Mouse (Mus musculus): ENCODE results near the gene Cast.
A peak's percentile ranks its signal among the peaks of the same experiment; 100 is the strongest.

Gene Cast

DNA sequence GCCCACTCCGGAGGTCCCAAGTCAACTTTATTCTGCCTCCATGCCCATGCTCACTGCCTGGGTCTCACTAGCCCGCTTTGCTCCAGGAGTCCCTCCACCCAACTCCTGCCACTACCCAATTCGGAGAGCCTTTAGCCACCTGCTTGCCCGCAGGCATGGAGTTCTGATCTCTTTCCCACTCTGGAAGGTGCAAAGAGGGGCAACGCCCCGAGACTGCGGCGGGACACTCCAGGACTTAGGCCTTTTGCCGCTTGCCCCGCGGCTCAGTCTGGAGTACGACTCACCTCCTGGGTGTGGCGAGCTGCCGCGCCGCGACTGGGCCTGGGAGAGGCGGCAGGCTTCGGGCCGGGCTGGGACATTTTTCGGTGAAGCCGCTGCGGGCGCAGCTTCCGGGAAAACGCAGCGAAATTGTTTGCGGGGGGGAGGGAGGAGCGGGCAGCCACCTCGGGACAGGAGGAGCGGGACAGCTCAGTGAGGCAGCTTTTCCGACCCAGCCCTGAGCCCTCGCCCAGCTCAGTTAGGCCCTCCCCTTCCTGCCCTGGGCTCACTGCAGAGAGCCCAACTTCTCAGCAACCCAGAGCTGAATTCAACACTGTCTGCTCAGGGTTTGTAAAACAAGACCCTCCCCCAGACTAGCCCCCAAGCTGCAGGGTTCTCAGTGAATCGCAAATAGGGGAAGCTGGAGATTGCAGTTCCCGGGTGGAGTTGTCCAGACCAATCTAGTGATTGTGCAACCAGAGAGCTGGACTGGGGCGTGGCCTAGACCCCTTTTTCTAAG, at the start of gene Cast:
Gene Cast, minus strand, starts transcription at position 659 of the 778 bp plus-strand sequence.
- peak; percentile 77 for DNase-seq

DNA sequence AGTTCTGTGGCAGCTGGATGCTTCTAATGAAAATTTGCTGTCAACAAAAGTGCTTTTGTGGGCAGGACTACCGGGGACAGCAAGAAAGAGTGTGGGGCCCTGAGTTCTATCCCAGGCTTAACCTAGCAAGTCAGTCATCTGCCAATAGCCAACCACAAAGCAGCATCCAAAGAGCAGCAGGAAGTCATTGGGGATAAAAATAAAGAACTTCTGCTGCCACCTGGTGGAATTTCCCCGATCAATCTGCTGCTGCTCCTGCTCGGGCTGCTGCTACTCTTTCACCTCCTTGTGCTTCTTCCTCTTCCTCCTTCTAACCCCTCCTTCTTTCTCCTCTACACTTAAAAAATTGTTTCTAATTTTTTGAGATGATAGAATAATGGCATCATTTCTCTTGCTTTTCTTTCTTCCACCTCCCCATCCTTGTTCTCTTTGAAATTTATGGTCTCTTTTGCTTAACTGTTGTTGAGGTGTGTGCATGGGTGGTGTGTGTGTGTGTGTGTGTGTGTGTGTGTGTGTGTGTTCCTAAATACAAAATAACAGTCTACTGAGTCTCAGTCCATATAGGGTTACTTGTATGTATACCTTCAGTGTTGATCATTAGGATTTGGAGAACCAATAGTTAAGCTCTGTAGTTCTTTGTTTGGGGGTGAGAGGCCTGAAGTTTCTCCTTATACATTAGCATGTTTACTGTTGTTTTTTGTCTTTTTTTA, 45.9 kb upstream of the Cast start:
- peak; percentile 81 for DNase-seq

DNA sequence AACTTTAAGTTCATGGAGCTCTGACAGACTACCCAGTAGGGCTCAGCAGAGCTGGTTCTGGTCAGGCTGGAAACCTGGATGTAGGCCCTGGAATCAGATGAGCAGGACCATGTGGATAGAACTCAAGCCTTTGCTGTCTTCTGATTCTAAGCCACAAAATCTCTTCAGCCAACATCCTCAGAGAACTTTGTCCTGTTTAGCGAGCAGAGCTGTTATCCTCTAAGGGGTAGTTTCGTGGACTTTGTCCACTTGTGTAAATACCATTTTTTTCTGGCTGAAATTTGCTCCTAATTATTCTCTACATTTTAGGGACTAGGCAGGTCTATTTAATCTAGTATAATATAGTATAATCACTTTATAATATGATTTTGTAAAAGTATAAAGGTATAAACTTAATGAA, 42.2 kb upstream of the Cast start:
- no peak for DNase-seq

DNA sequence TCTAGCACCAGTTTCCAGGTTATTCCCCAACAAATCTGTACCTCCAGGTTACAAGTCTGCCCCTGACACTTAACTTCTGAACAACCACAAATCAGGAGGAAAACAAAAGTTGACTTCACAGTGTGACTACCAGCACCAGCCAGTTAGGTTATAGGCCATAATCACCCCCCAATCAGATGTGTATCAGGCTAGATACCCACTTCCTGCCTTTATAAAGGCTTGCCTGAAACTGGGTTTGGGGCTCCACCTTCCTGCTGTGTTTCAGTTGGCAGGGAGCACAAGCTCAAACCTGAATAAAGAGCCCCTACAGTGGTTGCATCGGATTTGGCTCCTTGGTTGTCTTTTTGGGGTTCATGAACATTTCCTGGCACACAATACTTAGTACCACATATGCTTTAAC, 37.3 kb upstream of the Cast start:
- DNase-seq: no peak

DNA sequence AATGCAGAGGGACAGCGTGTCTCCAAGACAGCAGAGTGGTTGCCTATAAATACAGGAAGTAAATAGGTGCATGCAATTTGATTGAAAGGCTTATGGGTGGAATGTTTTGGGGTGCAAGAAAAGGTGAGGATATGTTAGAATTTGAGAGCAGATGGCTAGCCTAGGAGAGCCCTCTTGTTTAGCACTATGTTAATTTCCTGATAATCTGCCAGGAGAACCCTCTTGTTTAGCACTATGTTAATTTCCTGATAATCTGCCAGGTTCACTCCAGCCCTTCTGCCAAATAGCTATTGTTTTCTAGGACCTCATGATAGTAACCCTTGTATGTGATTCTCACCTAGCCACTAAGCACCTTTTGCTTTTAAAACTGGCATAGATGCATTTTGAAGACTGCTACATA, 25.9 kb upstream of the Cast start:
- no peak for DNase-seq

DNA sequence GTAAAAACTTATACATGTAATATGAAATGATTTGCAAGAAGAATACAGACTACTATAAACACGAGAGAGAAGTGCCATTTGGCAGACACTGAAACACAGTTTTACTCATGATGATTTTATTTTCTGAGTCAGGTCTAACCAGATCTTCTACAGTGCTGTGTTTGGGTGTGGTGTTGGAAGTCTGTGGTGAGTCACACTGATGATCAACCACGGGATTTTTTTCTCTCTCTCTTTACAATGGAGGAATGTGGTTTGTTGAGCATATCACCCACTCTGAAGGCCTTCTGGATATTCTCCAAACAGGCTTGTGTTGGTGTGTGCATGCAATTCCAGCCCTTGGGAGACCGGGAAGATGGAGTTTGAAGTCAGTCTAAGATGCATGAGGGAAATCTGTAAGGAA, 13.5 kb upstream of the Cast start:
- DNase-seq: no peak

DNA sequence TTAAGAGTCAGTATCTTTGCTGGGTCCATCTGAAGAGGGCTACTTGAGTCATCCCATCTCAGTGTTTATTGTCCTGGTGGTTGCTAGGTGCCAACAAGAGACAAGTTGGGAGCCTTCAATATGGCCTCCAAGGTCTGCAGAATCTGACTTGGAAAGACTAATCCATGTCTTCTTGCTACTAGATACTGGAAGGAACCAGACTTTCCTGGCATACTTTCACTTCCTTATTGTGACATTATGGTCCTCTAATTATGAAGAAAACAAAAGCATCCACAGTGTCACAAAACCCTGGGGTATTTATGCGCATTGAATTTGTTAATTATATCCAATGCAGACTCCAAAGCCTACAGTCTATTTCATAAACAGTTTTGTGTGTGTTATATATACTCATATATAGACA, 7.1 kb upstream of the Cast start:
- no peak for DNase-seq

DNA sequence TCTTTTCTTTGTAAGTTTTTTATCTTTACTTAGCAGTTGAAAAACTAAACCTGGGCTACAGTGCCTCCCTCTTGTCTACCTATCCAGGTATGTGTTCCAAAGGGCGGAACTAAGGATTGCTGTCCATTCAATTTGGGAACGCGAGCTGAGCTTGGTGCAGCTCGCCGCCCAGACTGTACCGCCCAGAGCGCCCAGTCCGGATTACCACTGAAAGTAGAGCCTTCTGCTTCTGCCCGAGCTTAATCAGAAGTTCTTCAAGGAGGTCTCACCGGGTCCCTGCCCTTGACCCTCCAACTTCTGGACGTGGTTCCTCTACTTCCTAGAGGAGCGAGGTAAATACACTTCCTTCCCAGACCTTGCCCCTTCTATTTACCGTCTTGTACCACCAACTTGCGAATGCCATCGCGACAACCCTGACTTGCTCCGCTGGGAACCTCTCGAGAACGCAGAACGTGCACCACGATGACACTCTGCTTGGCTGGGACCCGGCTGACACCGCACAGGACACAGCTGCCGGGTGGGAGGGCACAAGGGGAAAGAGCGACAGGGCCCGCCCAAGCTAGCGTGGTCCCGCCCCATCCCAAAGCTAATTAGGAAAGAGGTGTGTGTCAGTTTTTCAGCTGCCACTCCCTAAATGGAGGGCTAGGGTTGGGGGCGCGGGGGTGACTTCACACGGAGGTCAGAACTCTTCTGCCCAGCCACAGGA, 1.0 kb downstream of the Cast start:
- peak; percentile 84 for DNase-seq

DNA sequence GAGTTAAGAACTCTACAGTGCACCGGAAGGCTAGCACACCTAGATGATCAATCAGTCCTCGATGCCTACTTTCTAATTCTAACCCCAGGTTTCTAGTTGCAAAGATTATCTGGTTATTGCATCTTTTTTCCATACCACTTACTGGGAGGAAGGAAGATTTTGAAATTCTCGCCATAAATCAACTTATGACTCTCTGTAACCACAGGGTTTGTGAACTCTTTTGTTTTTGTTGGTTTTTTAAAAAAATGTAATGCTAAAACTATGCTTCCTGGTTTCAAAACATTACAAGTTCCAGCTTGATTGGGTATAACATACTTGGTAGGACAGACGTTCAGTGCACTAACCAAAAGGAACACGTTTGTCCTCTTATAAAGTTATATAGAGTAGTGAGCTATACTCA, 1.7 kb downstream of the Cast start:
- DNase-seq: no peak

DNA sequence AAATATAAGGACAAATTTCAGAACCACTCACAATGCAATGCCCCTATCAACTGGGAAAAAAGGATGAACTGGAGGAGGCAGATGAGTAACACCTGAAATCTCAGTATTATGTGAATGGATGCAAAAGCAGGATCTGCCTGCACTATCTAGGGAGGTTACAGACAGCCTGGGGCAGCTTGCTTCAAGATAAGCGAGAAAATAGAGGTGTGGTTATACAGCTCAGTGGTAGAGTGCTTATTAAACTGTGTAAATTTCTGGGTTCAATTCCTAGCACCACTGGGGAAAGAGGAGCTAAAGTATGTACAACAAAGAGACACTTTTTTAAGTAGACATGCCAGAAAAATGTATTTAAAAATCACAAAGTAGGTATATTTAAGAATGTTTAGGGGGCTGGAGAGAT, 14.2 kb downstream of the Cast start:
- DNase-seq: no peak

DNA sequence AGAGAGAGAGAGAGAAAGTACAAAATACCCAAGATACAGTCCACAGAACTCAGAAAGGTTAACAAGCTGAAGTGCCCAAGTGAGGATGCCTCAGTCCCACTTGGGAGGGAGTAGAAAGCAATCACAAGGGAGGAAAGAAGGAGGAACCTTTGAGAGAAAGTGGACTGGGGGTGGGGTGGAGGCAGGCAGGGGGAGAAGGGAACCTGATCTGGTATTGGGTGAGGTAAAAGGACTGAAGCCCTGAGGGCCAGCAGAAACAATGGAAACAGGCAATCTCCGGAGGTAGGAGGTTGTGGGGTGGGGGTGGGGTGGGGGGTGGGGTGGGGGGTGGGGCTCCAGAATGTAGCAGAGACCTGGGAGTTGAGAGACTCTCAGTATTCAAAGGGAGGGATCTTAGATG, 20.9 kb downstream of the Cast start:
- DNase-seq: no peak

DNA sequence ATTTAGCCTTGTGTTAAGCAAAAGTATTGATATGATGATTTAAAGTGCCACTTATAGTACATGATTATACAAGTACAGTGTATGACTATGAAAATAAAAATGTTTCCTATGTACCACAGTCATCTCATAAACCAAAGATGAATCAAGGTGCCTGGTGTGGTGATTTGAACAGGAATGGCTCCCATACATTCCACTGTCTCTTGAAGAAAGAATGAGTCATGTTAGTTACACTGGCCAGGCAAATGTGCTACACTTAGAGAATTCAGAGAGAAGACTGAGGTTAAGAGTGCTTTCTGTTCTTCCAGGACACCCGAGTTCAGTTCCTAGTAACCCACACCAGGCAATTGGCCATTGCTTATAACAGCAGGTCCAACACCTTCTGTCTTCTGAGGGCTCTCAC, 36.5 kb downstream of the Cast start:
- no peak for DNase-seq

DNA sequence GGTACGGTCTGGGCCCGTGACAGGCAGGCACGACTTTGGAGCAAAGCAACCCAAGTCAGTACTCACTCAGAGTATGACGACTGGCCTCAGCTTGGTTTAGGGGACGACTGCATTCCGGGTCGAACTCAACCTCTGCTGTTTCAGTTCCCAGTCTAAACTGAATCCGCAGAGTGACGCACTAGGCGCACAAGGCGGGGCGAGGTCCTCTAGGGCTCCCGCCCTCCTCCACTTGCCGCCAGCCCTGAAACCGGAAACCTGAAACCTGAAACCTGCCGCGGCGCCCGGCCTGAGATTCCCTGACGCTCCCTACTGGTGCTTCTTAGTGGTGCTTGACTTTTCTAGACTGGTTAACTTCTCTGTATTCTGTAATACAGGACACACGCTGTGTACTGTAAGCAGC, 38.1 kb downstream of the Cast start:
- DNase-seq: peak; percentile 94

DNA sequence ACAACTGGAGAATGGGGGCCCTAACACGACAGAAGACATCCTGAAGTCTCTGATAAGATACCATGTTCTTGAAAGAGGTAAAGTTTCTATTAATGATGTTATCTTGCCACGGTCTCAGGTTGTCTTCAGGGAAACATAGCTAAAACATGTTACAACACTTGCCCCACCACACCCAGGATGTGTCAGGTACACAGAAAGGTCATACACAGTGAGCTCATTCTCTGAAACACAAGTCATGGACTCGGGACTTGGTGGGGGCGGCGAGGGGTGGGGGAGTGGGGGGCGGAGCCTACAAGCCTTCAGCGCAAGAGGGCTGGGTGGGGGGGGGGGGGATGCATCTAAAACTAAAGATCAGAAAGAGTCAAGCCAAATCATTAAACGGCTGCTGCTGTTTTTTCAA, 38.7 kb downstream of the Cast start:
- DNase-seq: no peak

DNA sequence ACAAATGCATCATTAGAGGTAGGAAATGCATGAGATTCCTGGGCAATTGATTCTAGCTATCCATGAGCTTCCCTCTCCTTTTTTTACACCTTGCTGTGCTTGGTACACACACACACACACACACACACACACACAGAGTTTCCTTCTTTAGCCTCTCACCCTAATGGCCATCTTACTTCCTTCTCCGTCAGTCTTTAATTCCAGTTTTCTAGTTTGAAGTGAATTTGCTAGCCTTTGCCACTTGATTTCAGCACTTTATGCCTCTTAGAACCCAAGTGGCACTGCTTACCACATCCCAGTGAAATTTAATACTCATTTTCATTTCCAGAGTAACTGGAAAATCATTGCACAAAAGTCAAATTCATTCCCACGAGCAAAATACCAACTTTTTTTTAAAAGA, 41.4 kb downstream of the Cast start:
- no peak for DNase-seq

DNA sequence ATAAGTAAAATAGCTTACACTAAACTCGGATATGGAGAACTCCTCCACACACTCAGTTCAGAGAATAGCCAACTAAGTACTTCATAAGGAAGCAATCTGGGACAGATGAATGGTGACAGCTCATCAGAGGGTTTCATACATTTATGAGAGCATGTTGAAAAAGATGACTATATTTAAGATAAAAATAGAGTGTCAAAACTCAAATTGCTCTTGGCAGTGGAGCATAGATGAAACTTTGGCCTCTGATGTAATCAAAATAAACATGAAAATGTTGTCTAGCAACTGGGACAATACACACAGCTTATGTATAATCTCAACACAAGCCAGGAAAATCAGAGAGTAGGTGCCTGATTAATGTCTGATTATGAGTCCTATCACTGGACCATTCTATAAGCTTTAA, 45.9 kb downstream of the Cast start:
- no peak for DNase-seq

DNA sequence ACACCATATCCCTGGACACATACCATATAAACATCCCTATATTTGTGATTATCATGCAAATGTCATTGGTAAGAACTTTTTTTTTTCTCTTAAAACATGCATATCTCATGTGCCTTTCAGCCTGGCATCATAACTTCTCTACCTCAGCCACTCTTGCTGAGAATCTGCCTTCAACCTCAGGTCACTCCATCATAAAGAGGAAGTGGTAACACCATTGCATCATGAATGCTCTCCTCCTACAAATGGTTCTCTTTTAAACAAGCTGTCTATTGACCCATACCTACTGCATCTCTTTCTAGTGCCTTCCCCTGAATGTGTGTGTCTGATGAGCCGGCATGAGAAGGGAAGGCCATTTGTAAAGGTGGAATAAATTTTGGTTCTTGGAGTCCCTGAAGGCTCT, 49.5 kb downstream of the Cast start:
- DNase-seq: no peak

DNA sequence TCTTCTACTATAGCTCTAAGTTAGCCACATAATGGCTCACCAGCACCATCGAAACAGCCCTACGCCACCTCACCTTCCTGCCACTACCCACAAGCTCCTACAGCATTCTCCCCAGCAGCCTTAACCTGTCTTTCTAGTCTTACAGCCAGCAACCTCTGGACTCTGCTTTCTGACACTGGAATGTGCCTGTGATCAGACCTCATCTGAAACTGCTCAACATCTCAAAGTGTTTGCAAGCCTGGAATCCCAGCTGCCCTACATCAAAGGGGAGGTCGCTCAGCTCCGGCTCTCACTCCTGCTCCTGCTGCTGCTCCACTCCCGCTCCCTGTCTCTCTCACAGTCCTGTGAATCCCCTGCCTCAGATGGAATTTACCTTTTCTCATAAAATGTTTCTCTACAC, 65.4 kb downstream of the Cast start:
- DNase-seq: peak; percentile 9

DNA sequence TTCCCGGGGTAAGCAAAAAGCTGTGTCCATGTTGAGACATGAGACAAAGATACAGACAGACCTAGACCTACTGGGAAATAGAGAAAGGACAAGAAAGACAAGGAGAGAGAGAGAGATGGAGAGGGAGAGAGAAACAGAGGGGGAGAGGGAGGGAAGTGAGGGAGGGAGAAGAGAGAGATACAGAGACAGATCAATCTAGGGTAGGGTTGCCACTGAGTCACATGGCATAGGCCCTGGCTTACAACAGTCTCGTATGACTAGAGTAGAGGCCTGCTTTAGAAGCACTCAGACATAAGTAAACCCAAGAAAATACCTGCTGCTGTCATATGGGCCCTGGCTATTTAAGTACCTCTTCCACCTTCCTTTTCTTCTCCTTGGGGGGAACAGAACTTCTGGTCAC, 72.2 kb downstream of the Cast start:
- DNase-seq: no peak

DNA sequence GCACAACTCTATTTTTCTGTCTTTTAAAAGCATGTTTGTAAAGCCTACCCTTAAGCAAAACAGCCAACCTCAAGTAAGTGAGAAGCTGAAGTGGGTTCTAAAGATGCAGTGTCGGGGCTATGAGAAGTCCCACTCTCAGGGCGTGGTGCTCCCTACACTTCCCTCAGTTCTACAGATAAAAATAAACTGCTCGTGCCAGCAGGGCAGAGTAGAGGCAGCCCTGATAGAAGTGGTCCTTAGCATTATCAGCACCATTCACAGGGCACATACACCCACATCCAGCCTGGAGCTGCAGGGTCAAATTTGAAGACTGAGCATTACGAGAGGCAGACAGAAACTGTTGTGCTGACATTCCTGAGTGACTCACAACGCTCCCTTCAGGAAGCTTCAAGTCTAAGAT, 72.8 kb downstream of the Cast start:
- DNase-seq: no peak

DNA sequence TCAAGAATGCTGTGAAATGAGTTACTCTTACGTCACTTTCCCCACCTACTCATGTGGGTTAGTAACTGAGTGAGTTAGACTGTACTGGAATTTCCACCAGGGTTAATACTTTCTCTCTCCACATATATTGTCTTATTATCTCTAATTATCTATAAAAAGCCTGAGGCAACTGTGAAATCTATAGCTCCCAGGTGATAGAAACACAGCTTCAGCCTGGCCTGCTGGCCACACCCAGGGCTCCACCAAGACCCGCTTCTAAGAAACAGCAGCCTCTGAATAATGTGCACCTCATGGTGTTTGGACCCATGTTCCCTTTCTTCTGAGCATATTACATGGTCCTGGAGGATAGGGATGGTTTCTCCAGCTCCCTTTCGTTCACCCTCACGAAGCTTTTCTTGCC, 74.9 kb downstream of the Cast start:
- no peak for DNase-seq

DNA sequence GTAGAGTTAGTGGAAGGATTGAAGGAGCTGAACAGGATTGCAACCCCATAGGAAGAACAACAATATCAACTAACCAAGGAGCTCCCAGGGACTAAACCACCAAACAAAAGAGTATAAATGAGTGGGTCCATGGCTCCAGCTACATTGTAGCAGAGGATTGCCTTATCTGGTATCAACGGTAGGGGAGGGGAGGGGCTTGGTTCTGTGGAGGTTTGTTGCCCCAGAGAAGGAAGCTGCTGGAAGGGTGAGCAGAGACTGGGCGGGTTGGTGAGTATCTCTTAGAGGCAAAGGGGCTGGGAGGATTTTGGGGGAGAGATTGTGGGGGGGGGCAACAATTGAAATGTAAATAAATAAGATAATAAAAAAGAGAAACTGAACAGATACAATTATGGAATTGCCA, 89.6 kb downstream of the Cast start:
- no peak for DNase-seq

DNA sequence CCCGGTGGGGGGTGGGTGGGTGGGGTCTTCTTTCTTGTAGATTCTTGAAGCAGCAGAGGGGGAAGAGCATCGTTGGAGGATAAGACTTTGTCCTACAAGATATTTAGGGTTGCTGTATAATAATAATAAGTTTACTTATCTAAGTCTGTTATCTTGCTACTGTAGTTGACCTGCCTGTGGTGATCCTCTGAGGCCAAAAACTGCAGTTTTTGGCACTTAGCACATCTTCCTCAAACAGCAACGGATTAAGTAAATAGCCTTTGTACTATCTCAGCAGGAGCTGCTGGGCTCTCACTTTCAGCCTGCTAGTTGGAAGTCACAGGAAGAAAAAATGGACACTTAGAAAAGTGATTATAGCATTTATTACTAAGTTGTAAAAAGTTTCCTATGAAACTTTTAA, 112.4 kb downstream of the Cast start:
- no peak for DNase-seq
